In genomic region chr8:88559985-88560473, GRCm38 (mm10) we compare ENCODE assay signal across 12 mouse cellular contexts. TPM values are rescaled to one million over a fixed set of nuclear protein-coding genes. Genes with fewer than 3 reads are reported as not detected.
"Had no signal": no experiment of that assay in that cellular context is flagged by ENCODE, and none has a peak within 500 bp of the region (broad histone marks: within the 10 kb centered on the region; RNA-seq: fewer than 3 reads in every experiment).

No protein-coding gene starts in this region.

- DNase-seq: kidney, adult 2 months; kidney, postnatal 10 days; kidney, postnatal 4 days; liver, embryonic 13.5 days; lung, adult 2 months; lung, postnatal 14 days; right cerebral cortex, adult 18-20 months; right cerebral cortex, postnatal 14 days; right cerebral cortex, postnatal 4 days; thymus, postnatal 25 days had no signal

- ATAC-seq: intestine, postnatal 0 days had no signal

RNA-seq across cellular contexts. Expression of gene Nkd1, which starts 38.9 kb away (rescaled TPM):
- total RNA-seq: megakaryocyte-erythroid progenitor cell, adult 5-6 weeks had no signal
